Mouse (Mus musculus) urinary bladder, postnatal 14 days (tissue): ENCODE measurements around the gene Eif4a2.

ENCODE experiments used
- DNase-seq: peaks from one replicate; pipeline ENCODE4 v3.0.0; 2021; ENCODE audit warnings: low spot score

Eif4a2 gene

GRCm38 (mm10) chr16:23140911-23141310 is 33.7 kb downstream of the Eif4a2 start:
- no peak for DNase-seq

GRCm38 (mm10) chr16:23144326-23144725 is 37.1 kb downstream of the Eif4a2 start:
- DNase-seq = no peak

- no peak for DNase-seq
Observed at GRCm38 (mm10) chr16:23145211-23145610, 38.0 kb downstream of the Eif4a2 start.

GRCm38 (mm10) chr16:23146280-23146679 is 39.0 kb downstream of the Eif4a2 start, which contains the start of gene Adipoq:
TSS of gene Adipoq (plus strand) at chr16:23146536.
- DNase-seq = no peak

GRCm38 (mm10) chr16:23148936-23149335 is 41.7 kb downstream of the Eif4a2 start:
- no peak for DNase-seq

GRCm38 (mm10) chr16:23149396-23149795 is 42.2 kb downstream of the Eif4a2 start:
- DNase-seq = no peak

GRCm38 (mm10) chr16:23151423-23151822 is 44.2 kb downstream of the Eif4a2 start:
- peak; percentile 35 for DNase-seq

- no peak for DNase-seq
Observed at GRCm38 (mm10) chr16:23154261-23154660, 47.0 kb downstream of the Eif4a2 start.

GRCm38 (mm10) chr16:23157013-23157412 is 49.8 kb downstream of the Eif4a2 start:
- DNase-seq = no peak

- no peak for DNase-seq
Observed at GRCm38 (mm10) chr16:23158292-23158691, 51.0 kb downstream of the Eif4a2 start.

GRCm38 (mm10) chr16:23158957-23159356 is 51.7 kb downstream of the Eif4a2 start:
- no peak for DNase-seq

GRCm38 (mm10) chr16:23159749-23160148 is 52.5 kb downstream of the Eif4a2 start:
- no peak for DNase-seq

- DNase-seq = no peak
Observed at GRCm38 (mm10) chr16:23162116-23162515, 54.9 kb downstream of the Eif4a2 start.
